Mouse (Mus musculus) layer of hippocampus, adult 2 months (tissue): ENCODE measurements around the gene Rnf152. TPM values are rescaled to one million over a fixed set of nuclear protein-coding genes. Genes with fewer than 3 reads are reported as not detected.

ENCODE experiments used
- DNase-seq, 2 experiments: peaks; one replicate each; pipeline ENCODE4 v3.0.0; 2022; ENCODE audit warnings: low spot score in 2 of 2
- H3K27ac ChIP-seq: fragments of 200-600 bp; 2 replicates; pipeline ENCODE4 v1.8.1; 2022
- H3K4me3 ChIP-seq: fragments of 200-600 bp; 2 replicates; pipeline ENCODE4 v1.8.1; 2022; ENCODE audit warnings: mild to moderate bottlenecking
- CTCF ChIP-seq: fragments of 200-600 bp; conservative IDR thresholded peaks from 2 replicates; pipeline ENCODE4 v1.8.1; 2022; ENCODE audit warnings: antibody characterized with exemption, mild to moderate bottlenecking, moderate library complexity
- total RNA-seq, 2 experiments: library from RNA; stranded (reverse); gene quantifications; 2 replicates each; pipeline ENCODE4 v1.2.3; 2021

Gene Rnf152
- total RNA-seq, 2 experiments from 2014 or later, result 2.4 to 2.9 TPM

GRCm38 (mm10) chr1:105287536-105287935, 69.0 kb downstream of the Rnf152 start:
- no peak overlapping the region for H3K27ac ChIP-seq
- no peak overlapping the region for H3K4me3 ChIP-seq
- no peak for DNase-seq
- TF ChIP-seq CTCF, result no peak

- TF ChIP-seq CTCF, result no peak
- no peak overlapping the region for H3K27ac ChIP-seq
- no peak overlapping the region for H3K4me3 ChIP-seq
- DNase-seq, result no peak
These were observed 69.6 kb downstream of the Rnf152 start for GRCm38 (mm10) chr1:105286906-105287305.

- TF ChIP-seq CTCF, result no peak
- no peak for DNase-seq
- no peak overlapping the region for H3K27ac ChIP-seq
- H3K4me3 ChIP-seq, result no peak overlapping the region
These were observed 71.5 kb downstream of the Rnf152 start for GRCm38 (mm10) chr1:105285001-105285400.

GRCm38 (mm10) chr1:105284116-105284515, 72.4 kb downstream of the Rnf152 start:
- Histone ChIP-seq H3K27ac (no peak overlapping the region), H3K4me3 (no peak overlapping the region)
- no peak for DNase-seq
- TF ChIP-seq CTCF, result no peak

- no peak overlapping the region for H3K27ac ChIP-seq
- DNase-seq, result no peak
- no peak for TF ChIP-seq CTCF
- no peak overlapping the region for H3K4me3 ChIP-seq
These were observed 75.2 kb downstream of the Rnf152 start for GRCm38 (mm10) chr1:105281277-105281676.

GRCm38 (mm10) chr1:105280160-105280559, 76.3 kb downstream of the Rnf152 start:
- H3K4me3 ChIP-seq, result no peak overlapping the region
- no peak for DNase-seq
- no peak for TF ChIP-seq CTCF
- no peak overlapping the region for H3K27ac ChIP-seq

- H3K4me3 ChIP-seq, result no peak overlapping the region
- no peak for TF ChIP-seq CTCF
- H3K27ac ChIP-seq, result no peak overlapping the region
- DNase-seq, result no peak
These were observed 81.9 kb downstream of the Rnf152 start for GRCm38 (mm10) chr1:105274500-105275194.

- DNase-seq, result no peak
- no peak for TF ChIP-seq CTCF
- no peak overlapping the region for H3K27ac ChIP-seq
- no peak overlapping the region for H3K4me3 ChIP-seq
These were observed 85.4 kb downstream of the Rnf152 start for GRCm38 (mm10) chr1:105271104-105271503.

- H3K27ac ChIP-seq, result no peak overlapping the region
- DNase-seq, result no peak
- H3K4me3 ChIP-seq, result no peak overlapping the region
- no peak for TF ChIP-seq CTCF
These were observed 93.1 kb downstream of the Rnf152 start for GRCm38 (mm10) chr1:105263283-105264033.

- no peak overlapping the region for H3K4me3 ChIP-seq
- no peak for TF ChIP-seq CTCF
These were observed 96.3 kb downstream of the Rnf152 start for GRCm38 (mm10) chr1:105260200-105260599.

GRCm38 (mm10) chr1:105257199-105257598, 99.3 kb downstream of the Rnf152 start:
- no peak overlapping the region for H3K27ac ChIP-seq
- H3K4me3 ChIP-seq, result no peak overlapping the region
- no peak for TF ChIP-seq CTCF
- DNase-seq, result no peak

More at GRCm38 (mm10) chr1:105260200-105260599, 96.3 kb downstream of the Rnf152 start:
- no peak for DNase-seq
- H3K27ac ChIP-seq, result no peak overlapping the region

GRCm38 (mm10) chr1:105249190-105249589, 107.3 kb downstream of the Rnf152 start:
- DNase-seq, result no peak
- Histone ChIP-seq H3K27ac (no peak overlapping the region), H3K4me3 (no peak overlapping the region)
- no peak for TF ChIP-seq CTCF

GRCm38 (mm10) chr1:105246651-105247050, 109.9 kb downstream of the Rnf152 start:
- Histone ChIP-seq H3K4me3 (no peak overlapping the region), H3K27ac (no peak overlapping the region)
- no peak for TF ChIP-seq CTCF
- no peak for DNase-seq

GRCm38 (mm10) chr1:105246075-105246574, 110.4 kb downstream of the Rnf152 start:
- DNase-seq, result no peak
- TF ChIP-seq CTCF, result no peak
- Histone ChIP-seq H3K4me3 (no peak overlapping the region), H3K27ac (no peak overlapping the region)
